Mouse (Mus musculus): Measurements from ENCODE around the gene AC109138.7. TPM values are rescaled to one million over a fixed set of nuclear protein-coding genes. Genes with fewer than 3 reads are reported as not detected.
"Not testable (repeated sequence)": the region's sequence is repeated elsewhere in the genome, so short reads cannot be mapped to it uniquely, and the experiment has no call there.

Gene AC109138.7
- total RNA-seq, 2 experiments from 2014 or later: 2.1 TPM; not detected in 1

- ATAC-seq (replicated peaks; ENCODE audit: low FRiP score, low TSS enrichment, poor library complexity, severe bottlenecking): no peak
Observed at GRCm38 (mm10) chr19:4232186-4232572, 18.0 kb downstream of the AC109138.7 start.

- ATAC-seq (replicated peaks; ENCODE audit: low FRiP score, low TSS enrichment, poor library complexity, severe bottlenecking): no peak
Observed at GRCm38 (mm10) chr19:4232651-4233050, 18.5 kb downstream of the AC109138.7 start.

GRCm38 (mm10) chr19:4234548-4234947 is 20.4 kb downstream of the AC109138.7 start:
- no peak for ATAC-seq (replicated peaks; ENCODE audit: low FRiP score, low TSS enrichment, poor library complexity, severe bottlenecking)

GRCm38 (mm10) chr19:4240247-4240668 is 26.1 kb downstream of the AC109138.7 start:
- no peak for ATAC-seq (replicated peaks; ENCODE audit: low FRiP score, low TSS enrichment, poor library complexity, severe bottlenecking)

- no peak for ATAC-seq (replicated peaks; ENCODE audit: low FRiP score, low TSS enrichment, poor library complexity, severe bottlenecking)
Observed at GRCm38 (mm10) chr19:4242416-4242815, 28.3 kb downstream of the AC109138.7 start.

- no peak for ATAC-seq (replicated peaks; ENCODE audit: low FRiP score, low TSS enrichment, poor library complexity, severe bottlenecking)
Observed at GRCm38 (mm10) chr19:4244775-4245174, 30.6 kb downstream of the AC109138.7 start.

GRCm38 (mm10) chr19:4247010-4247409 is 32.9 kb downstream of the AC109138.7 start:
- ATAC-seq (replicated peaks; ENCODE audit: low FRiP score, low TSS enrichment, poor library complexity, severe bottlenecking): 0 out of 2 replicates have a peak, but pooled peaks have one; percentile 47

GRCm38 (mm10) chr19:4248683-4249082 is 34.5 kb downstream of the AC109138.7 start:
- ATAC-seq (replicated peaks; ENCODE audit: low FRiP score, low TSS enrichment, poor library complexity, severe bottlenecking): not testable (repeated sequence)

- no peak for ATAC-seq (replicated peaks; ENCODE audit: low FRiP score, low TSS enrichment, poor library complexity, severe bottlenecking)
Observed at GRCm38 (mm10) chr19:4254230-4254629, 40.1 kb downstream of the AC109138.7 start.

GRCm38 (mm10) chr19:4255583-4256162 is 41.5 kb downstream of the AC109138.7 start:
- ATAC-seq (replicated peaks; ENCODE audit: low FRiP score, low TSS enrichment, poor library complexity, severe bottlenecking): no peak

- ATAC-seq (replicated peaks; ENCODE audit: low FRiP score, low TSS enrichment, poor library complexity, severe bottlenecking): peak; percentile 86
Observed at GRCm38 (mm10) chr19:4257216-4257896, 43.2 kb downstream of the AC109138.7 start.

- peak; percentile 31 for ATAC-seq (replicated peaks; ENCODE audit: low FRiP score, low TSS enrichment, poor library complexity, severe bottlenecking)
Observed at GRCm38 (mm10) chr19:4257897-4258252, 43.7 kb downstream of the AC109138.7 start.

- peak; percentile 62; the same call in 1 of the 2 replicates for ATAC-seq (replicated peaks; ENCODE audit: low FRiP score, low TSS enrichment, poor library complexity, severe bottlenecking)
Observed at GRCm38 (mm10) chr19:4261038-4261698, 47.0 kb downstream of the AC109138.7 start.

- no peak for ATAC-seq (replicated peaks; ENCODE audit: low FRiP score, low TSS enrichment, poor library complexity, severe bottlenecking)
Observed at GRCm38 (mm10) chr19:4262756-4263155, 48.6 kb downstream of the AC109138.7 start.

GRCm38 (mm10) chr19:4263702-4264101 is 49.5 kb downstream of the AC109138.7 start:
- ATAC-seq (replicated peaks; ENCODE audit: low FRiP score, low TSS enrichment, poor library complexity, severe bottlenecking): no peak

GRCm38 (mm10) chr19:4264171-4264780 is 50.1 kb downstream of the AC109138.7 start:
- ATAC-seq (replicated peaks; ENCODE audit: low FRiP score, low TSS enrichment, poor library complexity, severe bottlenecking): no peak

- no peak for ATAC-seq (replicated peaks; ENCODE audit: low FRiP score, low TSS enrichment, poor library complexity, severe bottlenecking)
Observed at GRCm38 (mm10) chr19:4265956-4266355, 51.8 kb downstream of the AC109138.7 start.

GRCm38 (mm10) chr19:4268566-4269361 is 54.6 kb downstream of the AC109138.7 start, which contains the start of gene Ssh3:
Gene Ssh3, minus strand, starts transcription at chr19:4269180.
- ATAC-seq (replicated peaks; ENCODE audit: low FRiP score, low TSS enrichment, poor library complexity, severe bottlenecking): peak; percentile 81

- no peak for ATAC-seq (replicated peaks; ENCODE audit: low FRiP score, low TSS enrichment, poor library complexity, severe bottlenecking)
Observed at GRCm38 (mm10) chr19:4270187-4270586, 56.0 kb downstream of the AC109138.7 start.

Data from megakaryocyte-erythroid progenitor cell, adult 5-6 weeks (primary cell).